Mouse (Mus musculus) yolk sac, embryonic 10.5 days (tissue): ENCODE measurements around the gene Dlx5.

ENCODE experiments used
- DNase-seq: peaks from one replicate; pipeline ENCODE4 v3.0.0-alpha.2; 2017; ENCODE audit warnings: low spot score

Dlx5 gene

GRCm38 (mm10) chr6:6859111-6859949 is 22.6 kb downstream of the Dlx5 start:
- no peak for DNase-seq

GRCm38 (mm10) chr6:6858571-6858970 is 23.3 kb downstream of the Dlx5 start:
- DNase-seq, result no peak

- no peak for DNase-seq
These were observed 24.1 kb downstream of the Dlx5 start for GRCm38 (mm10) chr6:6857766-6858165.

- DNase-seq, result no peak
These were observed 25.0 kb downstream of the Dlx5 start for GRCm38 (mm10) chr6:6856881-6857280.

GRCm38 (mm10) chr6:6856316-6856715 is 25.6 kb downstream of the Dlx5 start:
- no peak for DNase-seq

- DNase-seq, result no peak
These were observed 26.1 kb downstream of the Dlx5 start for GRCm38 (mm10) chr6:6855746-6856185.

GRCm38 (mm10) chr6:6854902-6855745 is 26.8 kb downstream of the Dlx5 start:
- DNase-seq, result no peak

- no peak for DNase-seq
These were observed 27.7 kb downstream of the Dlx5 start for GRCm38 (mm10) chr6:6854176-6854575.

GRCm38 (mm10) chr6:6852944-6853343 is 28.9 kb downstream of the Dlx5 start:
- DNase-seq, result no peak

GRCm38 (mm10) chr6:6851166-6851565 is 30.7 kb downstream of the Dlx5 start:
- no peak for DNase-seq

GRCm38 (mm10) chr6:6850324-6851060 is 31.4 kb downstream of the Dlx5 start:
- DNase-seq, result no peak

GRCm38 (mm10) chr6:6849744-6850143 is 32.1 kb downstream of the Dlx5 start:
- no peak for DNase-seq

GRCm38 (mm10) chr6:6848541-6848940 is 33.3 kb downstream of the Dlx5 start:
- DNase-seq, result no peak

- no peak for DNase-seq
These were observed 48.6 kb downstream of the Dlx5 start for GRCm38 (mm10) chr6:6833301-6833700.

GRCm38 (mm10) chr6:6830446-6830845 is 51.4 kb downstream of the Dlx5 start:
- no peak for DNase-seq
